Mouse (Mus musculus): ENCODE measurements around the gene Catsper2.

GRCm38 (mm10) chr2:121452990-121453389 lies 39.4 kb upstream of the Catsper2 start, which contains the start of gene Hypk:
- TF ChIP-seq CTCF (conservative IDR thresholded peaks at IDR 0.05; ENCODE audit: low read length) = no peak
- no peak for TF ChIP-seq POU5F1 (IDR thresholded peaks at IDR 0.05; ENCODE audit: borderline replicate concordance, low read length)
- no peak for TF ChIP-seq NANOG (IDR thresholded peaks at IDR 0.05; ENCODE audit: borderline replicate concordance, low read length)

Measured in E14TG2a.4 (cell line).